Mouse (Mus musculus) yolk sac, embryonic 10.5 days (tissue): ENCODE measurements around the gene Adcy4.

Source experiments
- DNase-seq: peaks from one replicate; pipeline ENCODE4 v3.0.0-alpha.2; 2017; ENCODE audit warnings: low spot score

Adcy4 gene

GRCm38 (mm10) chr14:55720666-55721065, 63.2 kb downstream of the Adcy4 start:
- no peak for DNase-seq

GRCm38 (mm10) chr14:55719737-55720136, 64.2 kb downstream of the Adcy4 start:
- DNase-seq = no peak
